Mouse (Mus musculus): Measurements from ENCODE around the gene Fam161a. TPM values are rescaled to one million over a fixed set of nuclear protein-coding genes. Genes with fewer than 3 reads are reported as not detected.
"Not testable (repeated sequence)": the region's sequence is repeated elsewhere in the genome, so short reads cannot be mapped to it uniquely, and the experiment has no call there.

The Fam161a gene
- polyA plus RNA-seq, 1 experiment = 0.41 TPM

GRCm38 (mm10) chr11:23047252-23047651 is 39.9 kb downstream of the Fam161a start:
- Histone ChIP-seq H3K4me3 (ENCODE audit: extremely low read depth, insufficient read depth, insufficient read length) (no peak overlapping the region), H3K36me3 (ENCODE audit: control insufficient read depth, insufficient read depth, low read length) (no peaks in the 10 kb centered on the region), H3K27ac (ENCODE audit: insufficient read depth, low read length) (no peak overlapping the region), H3K27me3 (ENCODE audit: control insufficient read depth, insufficient read depth, low read length) (no peaks in the 10 kb centered on the region), H3K4me1 (ENCODE audit: control insufficient read depth, insufficient read depth, insufficient read length) (no peaks in the 10 kb centered on the region)
- 45% methylated on average over 5 of the region's 5 CpGs for WGBS
- no peak for DNase-seq (ENCODE audit: low read depth in 1 of 2, low spot score in 2 of 2)
- no peak for TF ChIP-seq CTCF (IDR thresholded peaks at IDR 0.05; ENCODE audit: extremely low read depth, insufficient read depth, insufficient read length, insufficient replicate concordance)
- no peak for TF ChIP-seq POLR2A (IDR thresholded peaks at IDR 0.05; ENCODE audit: low read depth, low read length)

GRCm38 (mm10) chr11:23047663-23048582 is 40.6 kb downstream of the Fam161a start:
- WGBS = 34% methylated on average over 20 of the region's 20 CpGs
- H3K27me3 ChIP-seq (ENCODE audit: control insufficient read depth, insufficient read depth, low read length) = no peaks in the 10 kb centered on the region
- no peaks in the 10 kb centered on the region for H3K36me3 ChIP-seq (ENCODE audit: control insufficient read depth, insufficient read depth, low read length)
- DNase-seq (ENCODE audit: low read depth in 1 of 2, low spot score in 2 of 2) = no peak
- H3K27ac ChIP-seq (ENCODE audit: insufficient read depth, low read length) = no peak overlapping the region
- no peak overlapping the region for H3K4me3 ChIP-seq (ENCODE audit: extremely low read depth, insufficient read depth, insufficient read length)
- TF ChIP-seq CTCF (IDR thresholded peaks at IDR 0.05; ENCODE audit: extremely low read depth, insufficient read depth, insufficient read length, insufficient replicate concordance) = no peak
- no peak for TF ChIP-seq POLR2A (IDR thresholded peaks at IDR 0.05; ENCODE audit: low read depth, low read length)
- no peaks in the 10 kb centered on the region for H3K4me1 ChIP-seq (ENCODE audit: control insufficient read depth, insufficient read depth, insufficient read length)

- Histone ChIP-seq H3K27ac (ENCODE audit: insufficient read depth, low read length) (no peak overlapping the region), H3K4me1 (ENCODE audit: control insufficient read depth, insufficient read depth, insufficient read length) (no peaks in the 10 kb centered on the region), H3K36me3 (ENCODE audit: control insufficient read depth, insufficient read depth, low read length) (no peaks in the 10 kb centered on the region), H3K27me3 (ENCODE audit: control insufficient read depth, insufficient read depth, low read length) (no peaks in the 10 kb centered on the region), H3K4me3 (ENCODE audit: extremely low read depth, insufficient read depth, insufficient read length) (no peak overlapping the region)
- no peak for DNase-seq (ENCODE audit: low read depth in 1 of 2, low spot score in 2 of 2)
- no peak for TF ChIP-seq POLR2A (IDR thresholded peaks at IDR 0.05; ENCODE audit: low read depth, low read length)
- no peak for TF ChIP-seq CTCF (IDR thresholded peaks at IDR 0.05; ENCODE audit: extremely low read depth, insufficient read depth, insufficient read length, insufficient replicate concordance)
Measured at GRCm38 (mm10) chr11:23049642-23050041, 42.3 kb downstream of the Fam161a start.

GRCm38 (mm10) chr11:23052353-23052752 is 45.0 kb downstream of the Fam161a start:
- no peak overlapping the region for H3K4me3 ChIP-seq (ENCODE audit: extremely low read depth, insufficient read depth, insufficient read length)

GRCm38 (mm10) chr11:23063153-23063552 is 55.8 kb downstream of the Fam161a start:
- TF ChIP-seq CTCF (IDR thresholded peaks at IDR 0.05; ENCODE audit: extremely low read depth, insufficient read depth, insufficient read length, insufficient replicate concordance) (no peak), POLR2A (IDR thresholded peaks at IDR 0.05; ENCODE audit: low read depth, low read length) (no peak)
- Histone ChIP-seq H3K36me3 (ENCODE audit: control insufficient read depth, insufficient read depth, low read length) (no peaks in the 10 kb centered on the region), H3K27ac (ENCODE audit: insufficient read depth, low read length) (no peak overlapping the region), H3K27me3 (ENCODE audit: control insufficient read depth, insufficient read depth, low read length) (no peaks in the 10 kb centered on the region), H3K4me1 (ENCODE audit: control insufficient read depth, insufficient read depth, insufficient read length) (peaks cover 2% of the 10 kb centered on the region; the same call in 1 of the 2 replicates), H3K4me3 (ENCODE audit: extremely low read depth, insufficient read depth, insufficient read length) (no peak overlapping the region)
- 57% methylated on average over 6 of the region's 6 CpGs for WGBS
- DNase-seq (ENCODE audit: low read depth in 1 of 2, low spot score in 2 of 2) = no peak

More at GRCm38 (mm10) chr11:23052353-23052752, 45.0 kb downstream of the Fam161a start:
- Histone ChIP-seq H3K27ac (ENCODE audit: insufficient read depth, low read length) (no peak overlapping the region), H3K36me3 (ENCODE audit: control insufficient read depth, insufficient read depth, low read length) (no peaks in the 10 kb centered on the region), H3K27me3 (ENCODE audit: control insufficient read depth, insufficient read depth, low read length) (no peaks in the 10 kb centered on the region), H3K4me1 (ENCODE audit: control insufficient read depth, insufficient read depth, insufficient read length) (no peaks in the 10 kb centered on the region)
- no peak for DNase-seq (ENCODE audit: low read depth in 1 of 2, low spot score in 2 of 2)
- TF ChIP-seq CTCF (IDR thresholded peaks at IDR 0.05; ENCODE audit: extremely low read depth, insufficient read depth, insufficient read length, insufficient replicate concordance) (no peak), POLR2A (IDR thresholded peaks at IDR 0.05; ENCODE audit: low read depth, low read length) (no peak)
- 61% methylated on average over 4 of the region's 4 CpGs for WGBS

- no peak for DNase-seq (ENCODE audit: low read depth in 1 of 2, low spot score in 2 of 2)
Measured at GRCm38 (mm10) chr11:23063857-23064256, 56.5 kb downstream of the Fam161a start.

GRCm38 (mm10) chr11:23064276-23064675 is 56.9 kb downstream of the Fam161a start:
- not testable (repeated sequence) for DNase-seq (ENCODE audit: low read depth in 1 of 2, low spot score in 2 of 2); H3K4me3 ChIP-seq (ENCODE audit: extremely low read depth, insufficient read depth, insufficient read length); H3K4me1 ChIP-seq (ENCODE audit: control insufficient read depth, insufficient read depth, insufficient read length); H3K36me3 ChIP-seq (ENCODE audit: control insufficient read depth, insufficient read depth, low read length); H3K27me3 ChIP-seq (ENCODE audit: control insufficient read depth, insufficient read depth, low read length); H3K27ac ChIP-seq (ENCODE audit: insufficient read depth, low read length)
- WGBS = 76% methylated on average over 3 of the region's 3 CpGs

More at GRCm38 (mm10) chr11:23063857-23064256, 56.5 kb downstream of the Fam161a start:
- Histone ChIP-seq H3K27ac (ENCODE audit: insufficient read depth, low read length) (no peak overlapping the region), H3K36me3 (ENCODE audit: control insufficient read depth, insufficient read depth, low read length) (no peaks in the 10 kb centered on the region), H3K27me3 (ENCODE audit: control insufficient read depth, insufficient read depth, low read length) (no peaks in the 10 kb centered on the region), H3K4me1 (ENCODE audit: control insufficient read depth, insufficient read depth, insufficient read length) (peaks cover 2% of the 10 kb centered on the region; the same call in 1 of the 2 replicates), H3K4me3 (ENCODE audit: extremely low read depth, insufficient read depth, insufficient read length) (no peak overlapping the region)
- TF ChIP-seq POLR2A (IDR thresholded peaks at IDR 0.05; ENCODE audit: low read depth, low read length) (no peak), CTCF (IDR thresholded peaks at IDR 0.05; ENCODE audit: extremely low read depth, insufficient read depth, insufficient read length, insufficient replicate concordance) (no peak)
- WGBS = 72% methylated on average over 3 of the region's 3 CpGs

Data from spleen, adult 2 months (tissue).